Mouse (Mus musculus) hindbrain, embryonic 11.5 days (tissue): Measurements from ENCODE around the gene Grwd1. TPM values are rescaled to one million over a fixed set of nuclear protein-coding genes. Genes with fewer than 3 reads are reported as not detected.
A peak's percentile ranks its signal among the peaks of the same experiment; 100 is the strongest.

Source experiments
- ATAC-seq: fragments of 200-750 bp; cut with Nextera tagmentation; 2 replicates; pipeline ENCODE4 v1.8.0; 2017; ENCODE audit warnings: mild to moderate bottlenecking, moderate TSS enrichment, moderate library complexity; ENCODE audit not compliant: low FRiP score
- DNase-seq: peaks from one replicate; pipeline ENCODE4 v3.0.0-alpha.2; 2015; ENCODE audit warnings: low spot score
- H3K27ac ChIP-seq: fragments of 300-500 bp; sonication (generic); 2 replicates; pipeline ENCODE4 v1.5.1; 2014; ENCODE audit warnings: mild to moderate bottlenecking, low read depth, low read length
- H3K27me3 ChIP-seq: fragments of 300-500 bp; sonication (generic); 2 replicates; pipeline ENCODE4 v1.6.1; 2014; ENCODE audit warnings: mild to moderate bottlenecking, low read length, moderate library complexity, mixed read lengths; ENCODE audit not compliant: control insufficient read depth, insufficient read depth
- H3K36me3 ChIP-seq: fragments of 300-500 bp; sonication (generic); 2 replicates; pipeline ENCODE4 v1.6.1; 2014; ENCODE audit warnings: mild to moderate bottlenecking, low read length, moderate library complexity, mixed read lengths; ENCODE audit not compliant: control insufficient read depth, insufficient read depth
- H3K4me1 ChIP-seq: fragments of 300-500 bp; sonication (generic); replicated peaks from 2 replicates; pipeline ENCODE4 v1.6.1; 2014; ENCODE audit warnings: low read length, mixed read lengths; ENCODE audit not compliant: control insufficient read depth, insufficient read depth
- H3K4me2 ChIP-seq: fragments of 300-500 bp; sonication (generic); replicated peaks from 2 replicates; pipeline ENCODE4 v1.6.1; 2014; ENCODE audit warnings: mild to moderate bottlenecking, low read depth, low read length
- H3K4me3 ChIP-seq: fragments of 300-500 bp; sonication (generic); 2 replicates; pipeline ENCODE4 v1.5.1; 2014; ENCODE audit warnings: low read depth, low read length
- H3K9ac ChIP-seq: fragments of 300-500 bp; sonication (generic); 2 replicates; pipeline ENCODE4 v1.6.1; 2014; ENCODE audit warnings: low read depth, low read length
- H3K9me3 ChIP-seq: fragments of 300-500 bp; sonication (generic); 2 replicates; pipeline ENCODE4 v1.6.1; 2016; ENCODE audit warnings: low read length; ENCODE audit not compliant: control insufficient read depth
- WGBS: fragments of 180-500 bp; shearing (Covaris S2); extraction: QIAGEN DNeasy Blood & Tissue Kit; methylation state at CpG from one replicate; pipeline ENCODE4 v1.1.7; 2014; 5-methylcytosine and 5-hydroxymethylcytosine counted together
- polyA plus RNA-seq: library from polyadenylated mRNA; unstranded; fragments of >200 nt; fragmentation: Nextera tagmentation; extraction: Ambion mirVana; gene quantifications from 2 replicates; pipeline ENCODE4 v1.2.1, GENCODE M21; 2014

The Grwd1 gene
- polyA plus RNA-seq, 1 experiment from 2014 or later: 56.7 TPM

DNA sequence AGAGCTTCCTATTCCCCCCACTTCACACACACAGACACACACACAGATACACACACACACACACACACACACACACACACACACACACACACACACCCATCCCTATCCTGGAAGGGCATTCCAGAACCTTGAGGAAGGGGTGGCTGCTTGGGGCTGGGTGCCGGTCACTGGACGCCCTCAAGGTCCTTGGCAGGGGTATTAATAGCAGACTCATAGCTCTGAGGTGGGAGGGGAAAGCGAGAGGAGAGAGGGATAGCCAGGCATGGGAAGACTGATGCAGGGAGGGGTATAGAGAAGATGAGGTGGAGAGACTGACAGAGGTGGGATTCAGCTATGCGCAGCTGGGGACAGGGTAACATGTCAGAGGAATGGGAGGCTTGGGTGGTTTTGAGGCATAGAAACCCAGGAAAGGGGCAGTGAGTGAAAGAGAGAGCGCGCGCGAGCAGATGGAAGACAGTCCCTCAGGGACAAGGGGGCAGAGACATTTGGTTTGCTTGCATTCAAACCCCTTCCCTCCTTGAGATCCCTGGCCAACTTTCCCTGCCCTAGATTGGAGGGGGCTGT, 38.4 kb upstream of the Grwd1 start:
- WGBS: 14% methylated on average over 8 of the region's 8 CpGs
- Histone ChIP-seq H3K4me3 (peak overlapping the region; percentile 28), H3K4me1 (peaks cover 15% of the 10 kb centered on the region), H3K27ac (no peak overlapping the region), H3K9ac (peak overlapping the region; percentile 50), H3K27me3 (peaks cover 39% of the 10 kb centered on the region), H3K36me3 (no peaks in the 10 kb centered on the region), H3K4me2 (peak overlapping the region; percentile 56), H3K9me3 (no peaks in the 10 kb centered on the region)
- no peak for ATAC-seq
- DNase-seq: peak; percentile 42

- DNase-seq: peak; percentile 45
These were observed 37.1 kb upstream of the Grwd1 start for GRCm38 (mm10) chr7:45867871-45868270.

DNA sequence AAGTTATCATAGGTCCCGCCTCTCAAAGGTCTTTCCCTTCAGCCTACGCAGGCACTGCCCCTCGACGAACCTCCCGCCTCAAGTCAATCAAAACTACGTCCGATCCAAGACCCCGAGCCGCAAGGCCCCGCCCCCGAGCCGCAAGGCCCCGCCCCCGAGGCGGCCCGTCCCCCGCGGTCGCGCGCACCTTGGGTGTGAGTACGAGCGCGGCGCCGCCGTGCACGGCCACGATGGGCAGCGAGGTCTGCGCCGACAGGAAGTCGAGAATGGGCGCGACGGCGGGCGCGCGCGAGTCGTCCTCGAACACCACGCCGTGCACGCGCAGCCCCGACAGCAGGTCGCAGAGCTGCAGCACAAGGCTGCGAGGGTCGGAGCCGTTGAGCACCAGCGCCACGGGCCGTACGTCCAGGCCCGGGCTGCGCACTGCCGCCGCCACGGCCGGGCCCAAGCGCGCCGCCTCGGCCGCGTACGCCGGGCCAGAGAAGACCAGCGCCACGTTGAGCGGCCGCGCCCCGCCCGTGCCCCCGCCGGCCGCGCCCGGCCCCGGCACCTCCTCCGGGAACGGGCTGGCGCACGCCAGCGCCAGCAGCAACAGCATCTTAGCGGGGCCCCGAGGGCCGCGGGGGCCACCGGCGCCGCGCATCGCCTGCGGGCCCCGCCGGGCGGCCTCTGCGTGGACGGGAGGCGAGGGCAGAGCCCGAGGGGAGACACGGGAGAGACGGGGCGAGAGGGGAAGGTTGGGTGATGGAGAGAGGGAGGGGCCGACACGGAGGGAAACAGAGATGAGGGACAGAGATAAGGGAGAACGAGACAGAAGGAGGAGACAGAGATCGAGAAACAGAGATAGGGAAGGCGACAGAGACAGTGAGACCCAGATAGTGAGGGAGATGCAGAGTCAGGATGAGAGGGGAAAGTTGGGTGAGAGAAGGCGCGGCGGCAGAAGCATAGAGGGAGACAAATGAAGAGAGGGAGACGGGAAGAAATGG, 35.5 kb upstream of the Grwd1 start:
- Histone ChIP-seq H3K9ac (peak overlapping the region; percentile 72), H3K4me1 (peaks cover 15% of the 10 kb centered on the region), H3K27me3 (peaks cover 38% of the 10 kb centered on the region), H3K9me3 (no peaks in the 10 kb centered on the region), H3K4me3 (peak overlapping the region; percentile 46), H3K36me3 (no peaks in the 10 kb centered on the region), H3K27ac (peak overlapping the region; percentile 8; the same call in 1 of the 2 replicates), H3K4me2 (peak overlapping the region; percentile 69)
- ATAC-seq (peak; percentile 63), DNase-seq (peak; percentile 95)
- under 1% methylated on average over 110 of the region's 117 CpGs for WGBS

More at GRCm38 (mm10) chr7:45867871-45868270, 37.1 kb upstream of the Grwd1 start:
- Histone ChIP-seq H3K36me3 (no peaks in the 10 kb centered on the region), H3K9ac (0 out of 2 replicates have a peak overlapping the region, but pooled peaks have one; percentile 20), H3K4me1 (peaks cover 15% of the 10 kb centered on the region), H3K9me3 (no peaks in the 10 kb centered on the region), H3K27ac (no peak overlapping the region), H3K4me2 (peak overlapping the region; percentile 6; the same call in 1 of the 2 replicates), H3K4me3 (no peak overlapping the region), H3K27me3 (peaks cover 39% of the 10 kb centered on the region)
- 12% methylated on average over 2 of the region's 2 CpGs for WGBS
- peak; percentile 7; the same call in 1 of the 2 replicates for ATAC-seq

- ATAC-seq (no peak), DNase-seq (no peak)
- no peak overlapping the region for H3K27ac ChIP-seq
- H3K4me3 ChIP-seq: no peak overlapping the region
- H3K4me1 ChIP-seq: peaks cover 5% of the 10 kb centered on the region
- H3K27me3 ChIP-seq: peaks cover 21% of the 10 kb centered on the region
- no peak overlapping the region for H3K4me2 ChIP-seq
- H3K36me3 ChIP-seq: no peaks in the 10 kb centered on the region
- 82% methylated on average over 3 of the region's 3 CpGs for WGBS
- H3K9ac ChIP-seq: no peak overlapping the region
- no peaks in the 10 kb centered on the region for H3K9me3 ChIP-seq
These were observed 33.7 kb upstream of the Grwd1 start for GRCm38 (mm10) chr7:45864435-45864834.

GRCm38 (mm10) chr7:45862804-45863203, 32.1 kb upstream of the Grwd1 start:
- no peak overlapping the region for H3K9ac ChIP-seq
- peaks cover 17% of the 10 kb centered on the region; the same call in 1 of the 2 replicates for H3K27me3 ChIP-seq
- 91% methylated on average over 7 of the region's 7 CpGs for WGBS
- DNase-seq (no peak), ATAC-seq (no peak)
- H3K36me3 ChIP-seq: no peaks in the 10 kb centered on the region
- no peaks in the 10 kb centered on the region for H3K9me3 ChIP-seq
- H3K4me3 ChIP-seq: no peak overlapping the region
- peaks cover 2% of the 10 kb centered on the region; the same call in 1 of the 2 replicates for H3K4me1 ChIP-seq
- no peak overlapping the region for H3K4me2 ChIP-seq
- no peak overlapping the region for H3K27ac ChIP-seq

DNA sequence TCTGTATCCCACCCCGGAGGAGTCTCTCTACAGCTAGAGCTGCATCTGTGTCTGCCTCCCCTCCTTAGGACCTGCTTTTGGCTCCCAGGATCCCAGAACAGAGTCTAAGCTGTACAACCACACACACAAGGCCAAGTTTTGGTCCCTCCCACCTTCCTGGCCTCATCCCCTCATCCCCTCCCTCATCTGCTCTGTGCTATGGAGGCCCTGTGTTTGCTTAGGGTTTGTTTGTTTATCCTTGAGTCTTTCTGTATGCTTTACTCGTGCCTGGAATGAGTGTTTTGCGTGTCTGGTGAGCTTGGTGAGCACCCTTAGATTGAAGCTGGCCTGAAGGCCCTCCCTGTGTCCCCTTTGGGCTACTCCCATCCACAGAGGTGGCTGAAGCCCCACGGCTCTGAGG, 28.3 kb upstream of the Grwd1 start:
- Histone ChIP-seq H3K4me1 (no peaks in the 10 kb centered on the region), H3K27me3 (peaks cover 16% of the 10 kb centered on the region), H3K4me2 (no peak overlapping the region), H3K4me3 (no peak overlapping the region), H3K9me3 (no peaks in the 10 kb centered on the region), H3K9ac (no peak overlapping the region), H3K27ac (no peak overlapping the region), H3K36me3 (no peaks in the 10 kb centered on the region)
- ATAC-seq (no peak), DNase-seq (no peak)
- 65% methylated on average over 4 of the region's 4 CpGs for WGBS

- Histone ChIP-seq H3K4me2 (peak overlapping the region; percentile 30), H3K9ac (no peak overlapping the region), H3K4me3 (peak overlapping the region; percentile 15), H3K27me3 (peaks cover 18% of the 10 kb centered on the region), H3K27ac (no peak overlapping the region), H3K4me1 (no peaks in the 10 kb centered on the region), H3K36me3 (no peaks in the 10 kb centered on the region), H3K9me3 (no peaks in the 10 kb centered on the region)
- ATAC-seq (peak; percentile 53; the same call in 1 of the 2 replicates), DNase-seq (peak; percentile 60)
- WGBS: 2% methylated on average over 29 of the region's 30 CpGs
These were observed 26.5 kb upstream of the Grwd1 start for GRCm38 (mm10) chr7:45856950-45857901.

DNA sequence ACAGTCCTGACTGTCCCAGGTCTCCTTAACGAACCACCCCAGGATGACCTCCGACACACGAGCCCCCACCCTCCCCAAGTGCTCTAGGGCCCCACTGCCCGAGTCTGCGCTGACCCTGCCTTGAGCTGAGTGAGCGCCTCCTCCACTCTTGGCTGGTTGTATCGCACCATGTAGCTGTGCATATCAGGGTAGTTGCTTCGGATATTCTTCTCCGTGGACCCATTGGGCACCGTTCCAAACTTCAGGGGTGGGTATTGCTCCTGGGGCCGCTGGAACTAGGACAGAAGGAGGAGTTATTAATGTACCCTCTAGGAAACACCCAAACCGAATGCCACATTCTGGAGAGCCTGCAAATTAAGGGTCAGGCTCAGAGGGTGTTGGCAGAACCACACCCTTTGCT, 22.3 kb upstream of the Grwd1 start:
- Histone ChIP-seq H3K9ac (no peak overlapping the region), H3K27me3 (peaks cover 10% of the 10 kb centered on the region), H3K4me2 (no peak overlapping the region), H3K4me1 (no peaks in the 10 kb centered on the region), H3K27ac (no peak overlapping the region), H3K4me3 (no peak overlapping the region), H3K9me3 (no peaks in the 10 kb centered on the region), H3K36me3 (no peaks in the 10 kb centered on the region)
- 90% methylated on average over 12 of the region's 12 CpGs for whole genome bisulfite sequencing
- DNase-seq: no peak
- no peak for ATAC-seq
